ENCODE assay signal across 8 mouse cellular contexts in the genomic region with DNA sequence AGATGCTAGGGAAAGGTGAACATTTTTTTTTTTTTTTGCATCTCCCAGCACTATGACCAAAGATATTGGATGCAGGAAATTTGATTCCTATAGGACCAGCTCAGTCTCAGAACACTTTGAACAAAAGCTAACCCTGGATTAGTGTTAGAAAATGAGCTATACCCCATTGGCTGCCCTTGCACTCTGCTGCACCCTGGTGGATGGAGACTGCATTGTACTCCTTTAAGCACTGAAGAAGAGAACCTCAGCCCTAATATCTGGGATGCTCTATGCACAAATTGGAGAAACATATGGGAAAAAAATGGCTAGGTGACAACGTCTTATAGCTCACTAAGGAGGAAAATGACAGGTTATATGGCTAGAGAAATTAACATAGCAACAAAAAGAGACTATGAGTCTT.
A peak's percentile ranks its signal among the peaks of the same experiment; 100 is the strongest.
DNase-seq lines count a peak whose midpoint lies in the region; ATAC-seq and TF ChIP-seq lines count a peak whose summit lies in the region.

No protein-coding gene starts in this region.

- ATAC-seq in heart, embryonic 12.5 days (ENCODE audit: insufficient number of reproducible peaks, low FRiP score), result no peak
- ATAC-seq in embryonic facial prominence, embryonic 11.5 days (replicated peaks; ENCODE audit: insufficient number of reproducible peaks, low FRiP score, low TSS enrichment, low read depth), result no peak; the same call in 1 of the 2 replicates
- no peak for ATAC-seq in stomach, postnatal 0 days (ENCODE audit: low FRiP score, low TSS enrichment)

- H3K27me3 ChIP-seq in heart, embryonic 12.5 days (replicated peaks), result no peaks in the 10 kb centered on the region
- no peaks in the 10 kb centered on the region for H3K27me3 ChIP-seq in embryonic facial prominence, embryonic 11.5 days (ENCODE audit: control insufficient read depth, insufficient read depth, low read length)
- no peaks in the 10 kb centered on the region for H3K27me3 ChIP-seq in stomach, postnatal 0 days (ENCODE audit: control insufficient read depth, insufficient read depth, low read length)

- H3K36me3 ChIP-seq in heart, embryonic 12.5 days, result no peaks in the 10 kb centered on the region
- no peaks in the 10 kb centered on the region for H3K36me3 ChIP-seq in embryonic facial prominence, embryonic 11.5 days (replicated peaks; ENCODE audit: control insufficient read depth, insufficient read depth, low read depth, low read length)
- no peaks in the 10 kb centered on the region for H3K36me3 ChIP-seq in stomach, postnatal 0 days (ENCODE audit: control insufficient read depth, insufficient read depth, low read length)

- intact Hi-C loops in heart, postnatal 14 days (cut with DNase I), result no loop called here
- intact Hi-C loops in left cerebral cortex, postnatal 36 days (cut with DNase I), result no loop called here

- no peak overlapping the region for H3K4me2 ChIP-seq in heart, embryonic 12.5 days
- no peak overlapping the region for H3K4me2 ChIP-seq in embryonic facial prominence, embryonic 11.5 days (ENCODE audit: low read depth, low read length)
- no peak overlapping the region for H3K4me2 ChIP-seq in stomach, postnatal 0 days (replicated peaks; ENCODE audit: low read depth)

- H3K27ac ChIP-seq in heart, embryonic 12.5 days (ENCODE audit: poor library complexity, severe bottlenecking), result no peak overlapping the region
- H3K27ac ChIP-seq in embryonic facial prominence, embryonic 11.5 days (replicated peaks; ENCODE audit: low read depth, low read length), result no peak overlapping the region
- no peak overlapping the region for H3K27ac ChIP-seq in stomach, postnatal 0 days (replicated peaks)

- peak; percentile 74 for TF ChIP-seq CTCF in stomach, postnatal 0 days (IDR thresholded peaks at IDR 0.05; ENCODE audit: low read depth)

- H3K4me3 ChIP-seq in heart, embryonic 12.5 days, result no peak overlapping the region
- H3K4me3 ChIP-seq in embryonic facial prominence, embryonic 11.5 days (ENCODE audit: low read depth, low read length), result no peak overlapping the region
- no peak overlapping the region for H3K4me3 ChIP-seq in stomach, postnatal 0 days (ENCODE audit: low read depth, low read length)

- WGBS in heart, embryonic 12.5 days, result 27% methylated on average over 1 of the region's 1 CpGs
- WGBS in embryonic facial prominence, embryonic 11.5 days, result 32% methylated on average over 1 of the region's 1 CpGs
- 19% methylated on average over 1 of the region's 1 CpGs for WGBS in stomach, postnatal 0 days

- H3K4me1 ChIP-seq in heart, embryonic 12.5 days (replicated peaks), result no peaks in the 10 kb centered on the region
- no peaks in the 10 kb centered on the region for H3K4me1 ChIP-seq in embryonic facial prominence, embryonic 11.5 days (ENCODE audit: control insufficient read depth, insufficient read depth, low read length)
- H3K4me1 ChIP-seq in stomach, postnatal 0 days (replicated peaks; ENCODE audit: control insufficient read depth, insufficient read depth), result no peaks in the 10 kb centered on the region

- peak; percentile 3 to 17 for DNase-seq in heart, postnatal 14 days
- peak; percentile 4 for DNase-seq in urinary bladder, postnatal 14 days (ENCODE audit: low spot score)
- no peak for DNase-seq in urinary bladder, postnatal 4 days (ENCODE audit: low spot score in 2 of 2)
- peak; percentile 58 for DNase-seq in embryonic facial prominence, embryonic 11.5 days (ENCODE audit: low spot score)
- DNase-seq in stomach, postnatal 0 days (ENCODE audit: low spot score), result peak; percentile 19
- no peak for DNase-seq in frontal cortex, postnatal 36 days (ENCODE audit: low spot score in 2 of 2)
- DNase-seq in left cerebral cortex, postnatal 36 days (ENCODE audit: low spot score in 2 of 2), result no peak

- H3K9ac ChIP-seq in heart, embryonic 12.5 days, result no peak overlapping the region
- no peak overlapping the region for H3K9ac ChIP-seq in embryonic facial prominence, embryonic 11.5 days (replicated peaks; ENCODE audit: low read length)
- no peak overlapping the region for H3K9ac ChIP-seq in stomach, postnatal 0 days (ENCODE audit: low read length)

- no peaks in the 10 kb centered on the region for H3K9me3 ChIP-seq in heart, embryonic 12.5 days (replicated peaks)
- no peaks in the 10 kb centered on the region for H3K9me3 ChIP-seq in embryonic facial prominence, embryonic 11.5 days (replicated peaks; ENCODE audit: control insufficient read depth, low read length)
- no peaks in the 10 kb centered on the region for H3K9me3 ChIP-seq in stomach, postnatal 0 days (ENCODE audit: control insufficient read depth, low read length)

- no peak for TF ChIP-seq EP300 in stomach, postnatal 0 days (optimal IDR thresholded peaks at IDR 0.05)

Comparison
In these comparisons a context has a peak if more than half of its experiments do, and no peak if none do; other contexts are left out.
1. DNase-seq: peak in heart, postnatal 14 days (2 of 2), urinary bladder, postnatal 14 days (single experiment), embryonic facial prominence, embryonic 11.5 days (single experiment) and stomach, postnatal 0 days (single experiment); none in urinary bladder, postnatal 4 days (0 of 2), frontal cortex, postnatal 36 days (0 of 2) and left cerebral cortex, postnatal 36 days (0 of 2).